21 mouse cellular contexts compared by ENCODE assay signal in genomic region chr19:55168360-55168759, GRCm38 (mm10). TPM values are rescaled to one million over a fixed set of nuclear protein-coding genes. Genes with fewer than 3 reads are reported as not detected.
"Had no signal": no experiment of that assay in that cellular context is flagged by ENCODE, and none has a peak within 500 bp of the region (broad histone marks: within the 10 kb centered on the region; RNA-seq: fewer than 3 reads in every experiment).

No protein-coding gene starts in this region.

- H3K27me3 ChIP-seq: liver, embryonic 13.5 days had no signal

- H3K4me3 ChIP-seq: layer of hippocampus, adult 2 months; left cerebral cortex, adult 2 months; limb, embryonic 10.5 days; liver, embryonic 13.5 days; midbrain, embryonic 10.5 days; myocyte had no signal

- ATAC-seq: hindbrain, postnatal 0 days; liver, postnatal 0 days had no signal

- H3K9ac ChIP-seq: liver, embryonic 13.5 days; liver, postnatal 0 days had no signal

- H3K4me1 ChIP-seq: limb, embryonic 10.5 days; midbrain, embryonic 10.5 days had no signal

- H3K36me3 ChIP-seq: limb, embryonic 10.5 days; liver, embryonic 13.5 days; midbrain, embryonic 10.5 days had no signal

- DNase-seq: kidney, adult 18-20 months; kidney, postnatal 10 days; kidney, postnatal 4 days; liver, embryonic 13.5 days; liver, postnatal 0 days; midbrain, embryonic 14.5 days; right cerebral cortex, postnatal 14 days; thymus, postnatal 4 days had no signal

- H3K27ac ChIP-seq: hindbrain, postnatal 0 days; layer of hippocampus, adult 2 months; left cerebral cortex, adult 2 months; limb, embryonic 10.5 days; liver, embryonic 13.5 days; midbrain, embryonic 10.5 days had no signal

- H3K4me2 ChIP-seq: liver, embryonic 13.5 days had no signal

RNA-seq across cellular contexts. Expression of gene Tectb, which starts 12.2 kb away (rescaled TPM):
- total RNA-seq: left cerebral cortex, adult 2 months; megakaryocyte, adult 5-6 weeks; neutrophil, adult 5-6 weeks had no signal
- polyA plus RNA-seq: intestine, embryonic 14.5 days; kidney, embryonic 14.5 days; limb, embryonic 10.5 days; limb, embryonic 14.5 days; liver, embryonic 13.5 days; midbrain, embryonic 10.5 days; myocyte; neural tube, embryonic 11.5 days; small intestine, adult 2 months had no signal
